Mouse (Mus musculus) midbrain, embryonic 12.5 days (tissue): Measurements from ENCODE around the gene Dnm2. TPM values are rescaled to one million over a fixed set of nuclear protein-coding genes. Genes with fewer than 3 reads are reported as not detected.

Experiments
- microRNA-seq: library from miRNA; unstranded; fragments of <30 nt; microRNA quantifications from one replicate; pipeline ENCODE4, GENCODE M21; 2017
- polyA plus RNA-seq: library from polyadenylated mRNA; unstranded; fragments of >200 nt; fragmentation: Nextera tagmentation; extraction: Ambion mirVana; gene quantifications from 2 replicates; pipeline ENCODE4 v1.2.1, GENCODE M21; 2016

The Dnm2 gene
- polyA plus RNA-seq, 1 experiment from 2014 or later = 76.7 TPM

Small RNA genes lying within 50 kb of the gene (microRNA-seq; reads per million reads assigned to microRNA genes)
- 2.6 reads per million, percentile 3 among the genes with 10 or more reads in this experiment for gene Mir199a-1

Other genes starting within 250 kb of the Dnm2 start
- gene Keap1, start 185.5 kb upstream of the Dnm2 start, polyA plus RNA-seq = 52.3 and 52.6 TPM in 2 replicates
- 0.38 and 0.50 TPM in 2 replicates for gene S1pr5, start 176.5 kb upstream of the Dnm2 start, polyA plus RNA-seq
- gene Atg4d, start 159.6 kb upstream of the Dnm2 start, polyA plus RNA-seq = 50.3 and 52.3 TPM in 2 replicates
- 18.4 and 21.1 TPM in 2 replicates for gene Kri1, start 136.9 kb upstream of the Dnm2 start, polyA plus RNA-seq
- gene Cdkn2d, start 133.5 kb upstream of the Dnm2 start, polyA plus RNA-seq = 63.6 and 72.1 TPM in 2 replicates
- 0.39 and 0.78 TPM in 2 replicates for gene Ap1m2, start 112.6 kb upstream of the Dnm2 start, polyA plus RNA-seq
- 71.3 and 74.1 TPM in 2 replicates for gene Slc44a2, start 104.2 kb upstream of the Dnm2 start, polyA plus RNA-seq
- gene Ilf3, start 57.0 kb upstream of the Dnm2 start, polyA plus RNA-seq = 314 and 322 TPM in 2 replicates
- 45.3 and 50.7 TPM in 2 replicates for gene Qtrt1, start 13.1 kb upstream of the Dnm2 start, polyA plus RNA-seq
- 67.6 and 76.5 TPM in 2 replicates for gene Tmed1, start 85.3 kb downstream of the Dnm2 start, polyA plus RNA-seq
- gene AB124611, start 101.3 kb downstream of the Dnm2 start, polyA plus RNA-seq = 5.9 and 7.0 TPM in 2 replicates
- 65.6 and 69.3 TPM in 2 replicates for gene Carm1, start 122.0 kb downstream of the Dnm2 start, polyA plus RNA-seq
- 57.6 and 60.9 TPM in 2 replicates for gene Timm29, start 167.8 kb downstream of the Dnm2 start, polyA plus RNA-seq
- 20.8 and 21.2 TPM in 2 replicates for gene Yipf2, start 167.9 kb downstream of the Dnm2 start, polyA plus RNA-seq
- gene Smarca4, start 191.3 kb downstream of the Dnm2 start, polyA plus RNA-seq = 178 and 189 TPM in 2 replicates